Comparison of ENCODE assay signal across 21 mouse cellular contexts in genomic region chr11:62938921-62939320, GRCm38 (mm10). TPM values are rescaled to one million over a fixed set of nuclear protein-coding genes. Genes with fewer than 3 reads are reported as not detected.
"Had no signal": no experiment of that assay in that cellular context is flagged by ENCODE, and none has a peak within 500 bp of the region (broad histone marks: within the 10 kb centered on the region; RNA-seq: fewer than 3 reads in every experiment).

No protein-coding gene starts in this region.

- H3K27me3 ChIP-seq: lung, embryonic 15.5 days; midbrain, embryonic 12.5 days; neural tube, embryonic 12.5 days; stomach, embryonic 15.5 days had no signal

- H3K27ac ChIP-seq: lung, embryonic 15.5 days; macrophage; midbrain, embryonic 12.5 days; neural tube, embryonic 12.5 days; stomach, embryonic 15.5 days; stomach, postnatal 0 days had no signal

- H3K4me3 ChIP-seq: lung, embryonic 15.5 days; megakaryocyte, embryonic 14.5 days; midbrain, embryonic 12.5 days; neural tube, embryonic 12.5 days; stomach, embryonic 15.5 days had no signal

- DNase-seq: liver, postnatal 0 days; lung, adult 2 months; lung, postnatal 14 days; lung, postnatal 36 days; midbrain, embryonic 14.5 days; right cerebral cortex, postnatal 14 days; thymus, adult 2 months; thymus, postnatal 25 days; thymus, postnatal 4 days had no signal

- H3K36me3 ChIP-seq: lung, embryonic 15.5 days; midbrain, embryonic 12.5 days; neural tube, embryonic 12.5 days; stomach, embryonic 15.5 days had no signal

- H3K4me1 ChIP-seq: lung, embryonic 15.5 days; megakaryocyte, embryonic 14.5 days; midbrain, embryonic 12.5 days; neural tube, embryonic 12.5 days; stomach, embryonic 15.5 days had no signal

- H3K9ac ChIP-seq: liver, postnatal 0 days; lung, embryonic 15.5 days; midbrain, embryonic 12.5 days; neural tube, embryonic 12.5 days; stomach, embryonic 15.5 days had no signal

RNA-seq across cellular contexts. Expression of gene Cdrt4, which starts 12.1 kb away (rescaled TPM):
- total RNA-seq: megakaryocyte progenitor cell, adult 5-6 weeks; neutrophil, adult 5-6 weeks had no signal
- polyA plus RNA-seq: liver, postnatal 0 days; macrophage; midbrain, embryonic 12.5 days; midbrain, embryonic 14.5 days; midbrain, embryonic 16.5 days; neural tube, embryonic 14.5 days; spleen, adult 2 months; stomach, postnatal 0 days; thymus, adult 2 months had no signal
